Mouse (Mus musculus): ENCODE results near the gene Scn10a. TPM values are rescaled to one million over a fixed set of nuclear protein-coding genes. Genes with fewer than 3 reads are reported as not detected.
A peak's percentile ranks its signal among the peaks of the same experiment; 100 is the strongest.

The Scn10a gene
- polyA plus RNA-seq (2015; fragmentation: Nextera tagmentation; extraction: Ambion mirVana), result 0.05 TPM in 1 of 2 replicates, not detected in the other

DNA sequence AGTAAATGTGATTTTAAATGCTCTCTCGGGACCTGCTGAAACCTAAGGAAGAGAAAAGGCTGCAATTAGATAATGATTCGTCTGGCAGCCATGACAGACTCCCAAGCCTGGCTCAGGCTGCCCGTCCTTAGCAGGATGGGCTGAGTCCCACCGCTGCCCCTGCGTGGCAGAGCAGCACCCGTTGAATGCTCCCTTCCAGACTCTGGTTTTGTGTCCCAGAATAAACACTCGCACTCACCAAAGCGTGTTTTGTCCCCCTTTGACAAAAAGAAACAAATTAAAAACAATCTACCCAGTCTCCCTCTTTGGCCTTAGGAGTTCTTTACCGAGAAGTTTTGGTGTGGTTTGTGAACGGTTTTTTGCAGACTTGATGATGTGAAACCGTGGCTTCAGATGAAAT, at the start of gene Scn10a:
Gene Scn10a (minus strand): TSS at position 101 of the 400 bp plus-strand sequence.
- H3K36me3 ChIP-seq (ENCODE audit: control insufficient read depth, insufficient read depth, low read length), result no peaks in the 10 kb centered on the region
- whole genome bisulfite sequencing, result 80% methylated on average over 11 of the region's 11 CpGs
- H3K9me3 ChIP-seq (replicated peaks; ENCODE audit: control insufficient read depth, low read length, poor library complexity, severe bottlenecking), result no peaks in the 10 kb centered on the region
- no peaks in the 10 kb centered on the region for H3K4me1 ChIP-seq (ENCODE audit: control insufficient read depth, insufficient read depth, low read length)
- H3K4me2 ChIP-seq (ENCODE audit: low read length), result no peak within 1 kb of the TSS
- ATAC-seq, result no peak
- H3K4me3 ChIP-seq (ENCODE audit: low read depth, low read length), result no peak within 1 kb of the TSS
- no peaks in the 10 kb centered on the region for H3K27me3 ChIP-seq (ENCODE audit: control insufficient read depth, insufficient read depth, low read depth, low read length)
- no peak within 1 kb of the TSS for H3K27ac ChIP-seq (ENCODE audit: low read length)
- no peak within 1 kb of the TSS for H3K9ac ChIP-seq (ENCODE audit: low read depth, low read length)

DNA sequence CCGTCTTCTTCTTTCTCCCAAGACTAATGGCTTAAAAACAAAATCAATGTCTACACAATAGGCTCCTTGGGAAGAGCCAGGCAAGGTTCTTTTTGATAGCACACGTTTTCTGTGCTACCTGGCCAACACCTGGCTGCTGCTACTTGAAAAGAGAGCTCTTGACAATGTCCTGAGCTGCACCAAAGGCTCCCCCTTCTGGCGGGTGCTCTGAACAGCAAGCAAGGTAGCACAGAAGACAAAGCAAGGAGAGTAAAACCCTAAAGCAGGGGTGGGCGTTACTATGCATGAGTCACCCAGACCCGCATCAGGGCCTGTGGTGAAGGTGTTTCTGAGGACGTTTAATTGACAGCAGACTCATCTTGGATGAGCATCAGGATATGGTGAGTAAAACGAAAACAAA, 49.5 kb upstream of the Scn10a start:
- H3K4me1 ChIP-seq (ENCODE audit: control insufficient read depth, insufficient read depth, low read length), result no peaks in the 10 kb centered on the region
- no peak overlapping the region for H3K4me3 ChIP-seq (ENCODE audit: low read depth, low read length)
- WGBS, result 46% methylated on average over 7 of the region's 7 CpGs
- H3K9me3 ChIP-seq (replicated peaks; ENCODE audit: control insufficient read depth, low read length, poor library complexity, severe bottlenecking), result no peaks in the 10 kb centered on the region
- ATAC-seq, result no peak
- H3K27ac ChIP-seq (ENCODE audit: low read length), result no peak overlapping the region
- H3K9ac ChIP-seq (ENCODE audit: low read depth, low read length), result no peak overlapping the region
- H3K36me3 ChIP-seq (ENCODE audit: control insufficient read depth, insufficient read depth, low read length), result no peaks in the 10 kb centered on the region
- H3K27me3 ChIP-seq (ENCODE audit: control insufficient read depth, insufficient read depth, low read depth, low read length), result no peaks in the 10 kb centered on the region
- no peak overlapping the region for H3K4me2 ChIP-seq (ENCODE audit: low read length)

DNA sequence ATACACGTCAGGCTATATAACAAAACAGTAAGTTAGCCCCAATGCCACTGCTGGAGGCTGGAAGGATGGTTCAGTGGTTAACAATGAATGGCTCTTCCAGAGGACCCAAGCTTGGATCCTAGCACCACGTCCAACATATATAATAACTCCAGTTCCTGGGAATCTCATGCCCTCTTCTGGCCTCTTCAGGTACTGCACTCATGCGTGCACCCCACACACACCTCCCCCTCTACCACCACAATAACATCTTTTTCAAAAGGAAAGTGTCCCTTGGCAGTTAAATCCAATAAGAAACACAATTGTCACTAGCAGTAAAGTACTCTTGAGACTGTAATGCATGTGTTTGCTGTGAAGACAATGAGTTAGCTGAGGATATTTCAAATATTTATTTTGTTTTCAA, 41.1 kb upstream of the Scn10a start:
- peaks cover 7% of the 10 kb centered on the region; the same call in 1 of the 2 replicates for H3K9me3 ChIP-seq (replicated peaks; ENCODE audit: control insufficient read depth, low read length, poor library complexity, severe bottlenecking)
- ATAC-seq, result no peak
- 79% methylated on average over 3 of the region's 3 CpGs for WGBS
- H3K36me3 ChIP-seq (ENCODE audit: control insufficient read depth, insufficient read depth, low read length), result no peaks in the 10 kb centered on the region
- no peak overlapping the region for H3K4me3 ChIP-seq (ENCODE audit: low read depth, low read length)
- no peak overlapping the region for H3K27ac ChIP-seq (ENCODE audit: low read length)
- no peaks in the 10 kb centered on the region for H3K27me3 ChIP-seq (ENCODE audit: control insufficient read depth, insufficient read depth, low read depth, low read length)
- H3K9ac ChIP-seq (ENCODE audit: low read depth, low read length), result no peak overlapping the region
- no peak overlapping the region for H3K4me2 ChIP-seq (ENCODE audit: low read length)
- H3K4me1 ChIP-seq (ENCODE audit: control insufficient read depth, insufficient read depth, low read length), result no peaks in the 10 kb centered on the region

DNA sequence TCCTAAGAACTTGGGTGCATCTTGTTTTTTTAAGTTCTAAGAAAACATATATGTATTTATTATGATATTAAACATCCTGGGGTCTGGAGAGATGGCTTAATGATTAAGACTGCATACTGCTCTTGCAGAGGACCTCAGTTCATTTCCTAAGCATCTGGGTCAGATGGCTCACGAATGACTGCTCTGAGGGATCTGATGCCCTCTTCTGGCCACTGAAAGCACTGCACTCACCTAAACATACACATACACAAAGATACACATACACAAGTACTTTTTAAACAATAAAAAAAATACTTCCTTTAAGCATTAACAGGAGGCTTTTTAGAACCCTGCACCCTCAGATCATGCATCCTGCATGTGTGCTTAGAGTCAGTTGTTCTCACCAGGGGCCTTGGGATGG, 40.3 kb upstream of the Scn10a start:
- H3K9ac ChIP-seq (ENCODE audit: low read depth, low read length), result no peak overlapping the region
- no peaks in the 10 kb centered on the region for H3K4me1 ChIP-seq (ENCODE audit: control insufficient read depth, insufficient read depth, low read length)
- no peak for ATAC-seq
- no peak overlapping the region for H3K4me3 ChIP-seq (ENCODE audit: low read depth, low read length)
- H3K4me2 ChIP-seq (ENCODE audit: low read length), result no peak overlapping the region
- H3K9me3 ChIP-seq (replicated peaks; ENCODE audit: control insufficient read depth, low read length, poor library complexity, severe bottlenecking), result peaks cover 7% of the 10 kb centered on the region; the same call in 1 of the 2 replicates
- 84% methylated on average over 1 of the region's 1 CpGs for whole genome bisulfite sequencing
- H3K27ac ChIP-seq (ENCODE audit: low read length), result no peak overlapping the region
- H3K27me3 ChIP-seq (ENCODE audit: control insufficient read depth, insufficient read depth, low read depth, low read length), result no peaks in the 10 kb centered on the region
- H3K36me3 ChIP-seq (ENCODE audit: control insufficient read depth, insufficient read depth, low read length), result no peaks in the 10 kb centered on the region

DNA sequence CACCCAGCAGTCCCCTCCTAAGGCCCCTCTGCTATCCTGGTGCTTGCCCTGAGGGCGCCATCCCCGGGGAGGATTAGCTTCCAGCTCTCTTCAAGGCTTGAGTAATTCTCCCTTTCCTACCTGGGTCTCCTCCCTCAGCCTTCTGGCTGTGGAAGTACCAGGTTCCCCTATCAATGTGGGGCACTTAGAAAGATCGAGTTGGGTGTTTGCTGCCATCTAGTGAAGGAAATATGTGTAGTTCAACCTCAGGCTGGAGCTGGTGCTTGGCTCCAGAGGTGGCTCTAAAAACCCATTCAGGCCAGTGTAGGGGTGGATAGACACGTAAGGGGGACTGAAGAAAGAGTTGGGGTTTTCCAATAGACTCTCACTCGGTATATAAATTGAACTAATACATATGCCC, 32.4 kb upstream of the Scn10a start:
- Histone ChIP-seq H3K4me2 (ENCODE audit: low read length) (no peak overlapping the region), H3K4me3 (ENCODE audit: low read depth, low read length) (no peak overlapping the region), H3K4me1 (ENCODE audit: control insufficient read depth, insufficient read depth, low read length) (no peaks in the 10 kb centered on the region), H3K27ac (ENCODE audit: low read length) (no peak overlapping the region), H3K27me3 (ENCODE audit: control insufficient read depth, insufficient read depth, low read depth, low read length) (no peaks in the 10 kb centered on the region), H3K9me3 (replicated peaks; ENCODE audit: control insufficient read depth, low read length, poor library complexity, severe bottlenecking) (peaks cover 7% of the 10 kb centered on the region), H3K9ac (ENCODE audit: low read depth, low read length) (no peak overlapping the region), H3K36me3 (ENCODE audit: control insufficient read depth, insufficient read depth, low read length) (no peaks in the 10 kb centered on the region)
- WGBS, result 14% methylated on average over 5 of the region's 5 CpGs
- peak; percentile 62; the same call in 1 of the 2 replicates for ATAC-seq

DNA sequence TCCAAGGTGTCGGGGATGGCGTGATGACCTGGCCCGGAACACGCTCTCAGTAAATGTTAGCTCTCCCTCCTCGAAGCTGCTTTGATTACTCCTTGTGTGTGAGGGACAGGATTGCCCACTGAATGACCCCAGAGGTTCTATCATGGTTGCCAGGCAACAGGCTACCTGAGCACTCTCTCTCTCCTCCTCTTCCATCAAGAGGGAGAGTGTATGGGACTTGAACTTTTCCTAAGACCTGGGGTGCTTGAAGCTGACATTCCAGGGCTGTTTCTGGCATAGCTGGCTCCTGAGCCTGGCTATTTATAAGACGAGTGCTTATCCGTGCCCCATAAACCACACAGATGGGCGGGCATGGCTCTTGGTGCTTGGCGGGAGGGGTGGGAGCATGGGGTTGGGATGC, 30.0 kb upstream of the Scn10a start:
- Histone ChIP-seq H3K4me2 (ENCODE audit: low read length) (no peak overlapping the region), H3K9me3 (replicated peaks; ENCODE audit: control insufficient read depth, low read length, poor library complexity, severe bottlenecking) (peaks cover 4% of the 10 kb centered on the region), H3K9ac (ENCODE audit: low read depth, low read length) (no peak overlapping the region), H3K4me3 (ENCODE audit: low read depth, low read length) (no peak overlapping the region), H3K36me3 (ENCODE audit: control insufficient read depth, insufficient read depth, low read length) (no peaks in the 10 kb centered on the region), H3K4me1 (ENCODE audit: control insufficient read depth, insufficient read depth, low read length) (no peaks in the 10 kb centered on the region), H3K27me3 (ENCODE audit: control insufficient read depth, insufficient read depth, low read depth, low read length) (no peaks in the 10 kb centered on the region), H3K27ac (ENCODE audit: low read length) (no peak overlapping the region)
- 75% methylated on average over 9 of the region's 9 CpGs for WGBS
- ATAC-seq, result no peak

DNA sequence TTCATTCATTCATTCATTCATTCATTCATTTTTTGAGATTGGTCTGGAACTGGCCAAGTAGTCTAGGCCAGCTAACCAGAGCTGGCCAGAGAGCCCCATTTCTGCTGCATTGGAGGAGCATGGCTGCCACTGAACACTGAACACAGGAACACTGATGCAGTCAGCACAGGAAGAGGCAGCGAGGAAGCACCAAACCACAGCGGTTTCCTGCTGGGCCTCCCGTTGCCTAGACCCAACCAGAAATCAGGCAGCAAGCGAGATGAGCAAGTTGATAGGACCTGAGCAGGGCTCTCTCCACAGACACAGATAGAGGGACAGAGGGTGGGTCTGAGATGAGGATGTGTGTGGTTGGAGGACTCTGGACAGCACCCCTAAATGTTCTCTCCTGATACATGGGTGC, 24.8 kb upstream of the Scn10a start:
- H3K9ac ChIP-seq (ENCODE audit: low read depth, low read length), result no peak overlapping the region
- no peaks in the 10 kb centered on the region for H3K27me3 ChIP-seq (ENCODE audit: control insufficient read depth, insufficient read depth, low read depth, low read length)
- no peaks in the 10 kb centered on the region for H3K4me1 ChIP-seq (ENCODE audit: control insufficient read depth, insufficient read depth, low read length)
- no peaks in the 10 kb centered on the region for H3K36me3 ChIP-seq (ENCODE audit: control insufficient read depth, insufficient read depth, low read length)
- no peak overlapping the region for H3K4me2 ChIP-seq (ENCODE audit: low read length)
- peaks cover 4% of the 10 kb centered on the region for H3K9me3 ChIP-seq (replicated peaks; ENCODE audit: control insufficient read depth, low read length, poor library complexity, severe bottlenecking)
- ATAC-seq, result no peak
- H3K27ac ChIP-seq (ENCODE audit: low read length), result no peak overlapping the region
- WGBS, result 93% methylated on average over 4 of the region's 4 CpGs
- no peak overlapping the region for H3K4me3 ChIP-seq (ENCODE audit: low read depth, low read length)

DNA sequence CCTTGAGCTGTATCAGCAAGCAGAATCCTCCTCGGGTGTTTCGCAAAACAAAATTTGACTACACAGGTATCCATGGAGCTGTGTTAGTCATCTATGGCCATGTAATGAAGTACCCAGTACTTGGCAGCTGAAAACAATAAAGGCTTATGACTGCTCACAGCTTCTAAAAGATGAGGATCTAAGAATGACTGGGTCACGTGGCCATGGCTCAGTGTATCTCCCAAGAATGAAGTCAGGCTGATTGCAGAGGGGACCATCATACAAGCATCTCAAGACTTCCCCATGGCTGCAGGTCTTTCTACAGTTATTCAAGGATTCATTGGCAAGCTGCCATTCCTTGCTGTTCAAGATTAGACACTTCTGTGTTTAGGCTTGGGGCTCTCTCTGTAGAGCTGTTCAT, 24.2 kb upstream of the Scn10a start:
- no peak for ATAC-seq

DNA sequence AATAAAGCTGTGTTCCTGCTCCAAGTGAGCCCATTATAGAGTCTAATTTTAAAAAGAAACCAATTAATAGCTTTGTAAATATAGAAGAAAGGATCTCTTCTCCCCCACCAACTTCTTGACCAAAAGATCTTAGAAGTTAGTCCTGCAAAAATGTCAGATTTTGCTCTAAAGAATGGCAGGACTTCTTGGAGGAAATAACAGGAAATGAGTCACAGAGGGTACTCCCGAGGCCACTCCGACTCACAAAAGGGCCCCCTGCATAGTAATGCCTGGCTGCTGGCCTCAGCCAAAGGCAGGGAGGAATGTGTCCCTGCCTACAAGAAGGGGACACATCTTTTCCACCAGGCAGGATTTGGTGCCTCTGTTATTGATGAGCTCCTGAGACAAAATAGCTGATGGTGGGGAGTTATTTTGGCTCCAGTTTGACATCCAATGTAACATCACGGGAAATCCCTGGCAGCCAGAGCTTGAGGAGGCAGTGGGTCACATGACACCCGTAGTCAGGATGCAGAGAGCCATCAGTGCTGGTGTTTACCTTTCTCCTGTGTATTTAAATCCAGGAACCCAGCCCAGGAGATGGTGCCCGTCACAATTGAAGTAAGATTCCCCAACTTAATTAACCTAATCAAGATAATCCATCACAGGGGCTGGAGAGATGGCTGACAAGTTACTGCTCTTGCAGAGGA, 22.1 kb upstream of the Scn10a start:
- H3K4me1 ChIP-seq (ENCODE audit: control insufficient read depth, insufficient read depth, low read length), result no peaks in the 10 kb centered on the region
- H3K9me3 ChIP-seq (replicated peaks; ENCODE audit: control insufficient read depth, low read length, poor library complexity, severe bottlenecking), result no peaks in the 10 kb centered on the region
- H3K4me2 ChIP-seq (ENCODE audit: low read length), result no peak overlapping the region
- no peaks in the 10 kb centered on the region for H3K27me3 ChIP-seq (ENCODE audit: control insufficient read depth, insufficient read depth, low read depth, low read length)
- H3K9ac ChIP-seq (ENCODE audit: low read depth, low read length), result no peak overlapping the region
- ATAC-seq, result no peak
- H3K36me3 ChIP-seq (ENCODE audit: control insufficient read depth, insufficient read depth, low read length), result no peaks in the 10 kb centered on the region
- H3K27ac ChIP-seq (ENCODE audit: low read length), result no peak overlapping the region
- WGBS, result 54% methylated on average over 5 of the region's 5 CpGs
- no peak overlapping the region for H3K4me3 ChIP-seq (ENCODE audit: low read depth, low read length)

More for the DNA sequence above, 24.2 kb upstream of the Scn10a start:
- 89% methylated on average over 3 of the region's 3 CpGs for whole genome bisulfite sequencing
- Histone ChIP-seq H3K9ac (ENCODE audit: low read depth, low read length) (no peak overlapping the region), H3K9me3 (replicated peaks; ENCODE audit: control insufficient read depth, low read length, poor library complexity, severe bottlenecking) (peaks cover 4% of the 10 kb centered on the region), H3K36me3 (ENCODE audit: control insufficient read depth, insufficient read depth, low read length) (no peaks in the 10 kb centered on the region), H3K4me1 (ENCODE audit: control insufficient read depth, insufficient read depth, low read length) (no peaks in the 10 kb centered on the region), H3K27me3 (ENCODE audit: control insufficient read depth, insufficient read depth, low read depth, low read length) (no peaks in the 10 kb centered on the region), H3K27ac (ENCODE audit: low read length) (no peak overlapping the region), H3K4me2 (ENCODE audit: low read length) (no peak overlapping the region), H3K4me3 (ENCODE audit: low read depth, low read length) (no peak overlapping the region)

All from midbrain, embryonic 16.5 days (tissue).